Mouse (Mus musculus) cortical plate, adult 2 months (tissue): Measurements from ENCODE around the gene Ctsh.

ENCODE experiments used
- CTCF ChIP-seq: fragments of 200-500 bp; IDR thresholded peaks from 2 replicates; pipeline ENCODE4 v1.5.1; 2011; ENCODE audit warnings: mild to moderate bottlenecking, control low read depth, low read length; ENCODE audit not compliant: insufficient read depth; ENCODE audit errors: extremely low read depth
- POLR2A ChIP-seq: fragments of 200-500 bp; IDR thresholded peaks from 2 replicates; pipeline ENCODE4 v1.6.1; 2011; ENCODE audit warnings: mild to moderate bottlenecking, low read length, control low read depth; ENCODE audit not compliant: insufficient read depth; ENCODE audit errors: extremely low read depth

DNA sequence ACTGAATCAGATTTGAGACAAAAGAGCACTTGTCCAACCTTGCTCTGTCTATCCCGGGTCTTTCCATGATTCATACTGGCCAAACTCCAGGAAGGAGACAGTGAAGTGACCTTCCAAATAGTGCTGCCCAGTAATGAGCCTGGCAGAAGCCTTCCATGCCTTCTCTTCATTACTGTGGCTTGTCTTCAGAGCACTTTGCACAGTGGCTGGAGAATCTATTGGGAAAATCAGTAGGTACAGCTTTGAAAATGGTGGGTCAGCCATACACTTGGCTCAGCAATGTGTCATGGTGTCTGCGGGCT is 6.6 kb downstream of the Ctsh start:
- TF ChIP-seq CTCF (no peak), POLR2A (no peak)
